Mouse (Mus musculus): ENCODE measurements around the gene Nfam1. TPM values are rescaled to one million over a fixed set of nuclear protein-coding genes. Genes with fewer than 3 reads are reported as not detected.

Gene Nfam1
- polyA plus RNA-seq, 1 experiment from 2014 or later, result 4.7 TPM

DNA sequence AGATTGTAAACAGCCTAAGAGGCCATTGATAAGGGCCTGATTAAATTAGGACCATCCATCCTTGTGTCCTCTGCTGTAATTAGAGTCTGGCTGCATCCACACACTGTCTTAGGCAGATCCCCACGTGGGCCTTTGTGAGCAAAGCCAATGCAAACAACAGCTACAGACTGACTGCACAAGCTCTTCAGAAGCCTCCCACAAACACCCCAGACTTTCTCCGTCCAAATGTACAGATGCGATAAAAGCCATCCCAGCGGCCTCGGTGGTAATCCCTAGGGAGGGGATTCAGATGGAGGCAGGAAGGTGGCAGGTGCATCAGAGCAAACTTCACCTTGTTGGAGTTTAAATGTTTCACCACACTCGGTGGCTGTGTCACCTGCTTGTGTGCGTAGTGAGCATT is 37.9 kb downstream of the Nfam1 start:
- WGBS, result 49% methylated on average over 7 of the region's 7 CpGs
- Histone ChIP-seq H3K4me1 (ENCODE audit: control insufficient read depth, insufficient read depth, low read length) (peaks cover 20% of the 10 kb centered on the region), H3K27ac (replicated peaks; ENCODE audit: low read depth, low read length) (no peak overlapping the region), H3K4me3 (ENCODE audit: low read depth, low read length) (no peak overlapping the region), H3K9me3 (ENCODE audit: control insufficient read depth, low read length) (no peaks in the 10 kb centered on the region), H3K9ac (ENCODE audit: low read depth, low read length) (no peak overlapping the region), H3K36me3 (ENCODE audit: control insufficient read depth, insufficient read depth, low read length) (no peaks in the 10 kb centered on the region), H3K27me3 (replicated peaks; ENCODE audit: control insufficient read depth, insufficient read depth, low read length) (no peaks in the 10 kb centered on the region), H3K4me2 (ENCODE audit: low read depth, low read length) (no peak overlapping the region)
- ATAC-seq (ENCODE audit: low read depth) (0 out of 2 replicates have a peak, but pooled peaks have one; percentile 51), DNase-seq (ENCODE audit: low spot score) (peak; percentile 47)

DNA sequence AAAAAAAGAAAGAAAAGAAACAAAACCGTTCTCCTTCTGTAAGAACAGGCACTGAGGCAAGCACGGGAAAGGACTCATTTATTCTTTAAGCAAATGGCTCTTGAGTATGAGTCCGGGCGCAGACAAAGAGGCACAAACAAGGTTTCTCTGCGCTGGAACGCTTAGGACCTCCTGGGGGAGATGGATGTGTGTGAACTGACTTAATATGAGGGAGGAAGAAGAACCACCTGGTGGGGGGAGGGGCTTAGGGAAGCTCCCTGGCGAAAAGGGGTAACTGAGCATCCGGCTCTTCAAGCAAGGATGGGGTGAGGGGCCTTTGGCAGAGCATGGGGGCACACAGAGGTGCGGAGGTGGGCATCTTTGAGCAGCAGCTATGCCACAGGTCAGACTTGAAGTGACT is 40.2 kb downstream of the Nfam1 start:
- Histone ChIP-seq H3K4me2 (ENCODE audit: low read depth, low read length) (no peak overlapping the region), H3K9ac (ENCODE audit: low read depth, low read length) (no peak overlapping the region), H3K36me3 (ENCODE audit: control insufficient read depth, insufficient read depth, low read length) (no peaks in the 10 kb centered on the region), H3K9me3 (ENCODE audit: control insufficient read depth, low read length) (no peaks in the 10 kb centered on the region), H3K4me1 (ENCODE audit: control insufficient read depth, insufficient read depth, low read length) (peaks cover 28% of the 10 kb centered on the region), H3K4me3 (ENCODE audit: low read depth, low read length) (no peak overlapping the region), H3K27ac (replicated peaks; ENCODE audit: low read depth, low read length) (no peak overlapping the region), H3K27me3 (replicated peaks; ENCODE audit: control insufficient read depth, insufficient read depth, low read length) (no peaks in the 10 kb centered on the region)
- DNase-seq (ENCODE audit: low spot score), result no peak
- no peak for ATAC-seq (ENCODE audit: low read depth)
- WGBS, result 42% methylated on average over 9 of the region's 9 CpGs

DNA sequence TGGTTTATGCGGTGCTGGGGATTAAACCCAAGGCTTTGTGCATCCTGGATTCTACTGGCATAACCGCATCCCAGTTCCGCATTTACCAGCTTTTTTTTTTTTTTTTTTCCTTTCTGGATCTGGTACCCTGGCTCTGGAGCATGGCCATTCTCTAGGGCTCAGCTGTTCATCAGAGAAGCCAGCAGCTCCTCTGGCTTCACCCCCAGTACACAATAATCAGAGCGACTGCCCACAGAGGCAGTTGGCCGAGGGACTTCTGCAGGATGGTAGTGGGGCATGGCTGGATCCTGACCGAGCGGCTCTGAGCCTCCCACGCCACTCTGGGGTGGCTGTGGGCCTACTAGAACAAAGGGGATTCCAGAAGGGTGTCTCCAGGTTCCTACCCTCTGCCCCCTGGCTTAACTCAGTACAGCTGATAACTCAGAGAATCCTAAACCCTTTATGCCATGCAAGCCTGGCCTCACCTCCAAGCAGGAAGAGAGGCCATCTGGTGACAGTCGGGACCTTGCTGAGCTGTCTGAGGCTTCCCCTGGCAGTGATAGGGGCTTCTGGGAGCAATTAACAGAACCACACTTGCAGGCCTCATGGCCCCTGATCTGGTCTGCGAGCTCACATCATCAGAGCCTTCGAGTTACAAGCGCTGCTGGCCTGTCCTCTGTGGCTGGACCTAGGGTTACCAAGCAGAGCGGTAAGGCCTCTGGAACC is 40.9 kb downstream of the Nfam1 start:
- H3K4me2 ChIP-seq (ENCODE audit: low read depth, low read length), result no peak overlapping the region
- H3K4me3 ChIP-seq (ENCODE audit: low read depth, low read length), result no peak overlapping the region
- no peak overlapping the region for H3K9ac ChIP-seq (ENCODE audit: low read depth, low read length)
- H3K27me3 ChIP-seq (replicated peaks; ENCODE audit: control insufficient read depth, insufficient read depth, low read length), result 0 out of 2 replicates have a peak, but pooled peaks cover under 1% of the 10 kb centered on the region
- DNase-seq (ENCODE audit: low spot score) (no peak), ATAC-seq (ENCODE audit: low read depth) (no peak)
- no peaks in the 10 kb centered on the region for H3K9me3 ChIP-seq (ENCODE audit: control insufficient read depth, low read length)
- no peaks in the 10 kb centered on the region for H3K36me3 ChIP-seq (ENCODE audit: control insufficient read depth, insufficient read depth, low read length)
- no peak overlapping the region; the same call in 1 of the 2 replicates for H3K27ac ChIP-seq (replicated peaks; ENCODE audit: low read depth, low read length)
- 66% methylated on average over 13 of the region's 13 CpGs for WGBS
- H3K4me1 ChIP-seq (ENCODE audit: control insufficient read depth, insufficient read depth, low read length), result peaks cover 25% of the 10 kb centered on the region

DNA sequence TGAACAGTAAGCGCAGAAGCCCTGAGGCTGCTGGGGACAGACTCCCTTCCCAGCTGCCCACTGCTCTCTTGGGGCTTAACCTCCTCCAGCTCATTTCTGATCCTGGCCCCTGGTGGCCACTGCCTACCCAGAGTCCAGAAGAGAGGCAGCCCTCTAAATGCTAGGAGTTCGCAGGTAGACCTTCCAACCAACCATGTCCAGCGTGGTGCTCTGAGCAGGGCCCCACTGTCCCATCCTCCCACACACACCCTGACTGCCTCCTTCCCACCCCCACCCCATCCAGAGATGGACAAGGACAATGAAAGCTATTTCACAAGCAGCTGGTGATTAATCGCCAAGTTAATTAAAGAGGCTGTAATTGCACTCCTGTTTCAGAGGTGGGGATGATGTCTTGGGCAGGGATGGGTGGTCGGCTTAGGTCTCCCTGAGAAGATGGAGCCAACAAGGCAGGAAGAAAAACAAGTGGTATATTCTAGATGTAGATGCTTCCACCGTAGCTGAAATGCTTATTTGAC is 43.9 kb downstream of the Nfam1 start:
- 69% methylated on average over 6 of the region's 6 CpGs for WGBS
- no peaks in the 10 kb centered on the region for H3K9me3 ChIP-seq (ENCODE audit: control insufficient read depth, low read length)
- H3K4me1 ChIP-seq (ENCODE audit: control insufficient read depth, insufficient read depth, low read length), result peaks cover 40% of the 10 kb centered on the region
- peaks cover 8% of the 10 kb centered on the region for H3K27me3 ChIP-seq (replicated peaks; ENCODE audit: control insufficient read depth, insufficient read depth, low read length)
- no peak overlapping the region for H3K4me3 ChIP-seq (ENCODE audit: low read depth, low read length)
- H3K27ac ChIP-seq (replicated peaks; ENCODE audit: low read depth, low read length), result no peak overlapping the region
- no peaks in the 10 kb centered on the region for H3K36me3 ChIP-seq (ENCODE audit: control insufficient read depth, insufficient read depth, low read length)
- H3K9ac ChIP-seq (ENCODE audit: low read depth, low read length), result no peak overlapping the region
- DNase-seq (ENCODE audit: low spot score), result no peak
- no peak for ATAC-seq (ENCODE audit: low read depth)
- no peak overlapping the region for H3K4me2 ChIP-seq (ENCODE audit: low read depth, low read length)

DNA sequence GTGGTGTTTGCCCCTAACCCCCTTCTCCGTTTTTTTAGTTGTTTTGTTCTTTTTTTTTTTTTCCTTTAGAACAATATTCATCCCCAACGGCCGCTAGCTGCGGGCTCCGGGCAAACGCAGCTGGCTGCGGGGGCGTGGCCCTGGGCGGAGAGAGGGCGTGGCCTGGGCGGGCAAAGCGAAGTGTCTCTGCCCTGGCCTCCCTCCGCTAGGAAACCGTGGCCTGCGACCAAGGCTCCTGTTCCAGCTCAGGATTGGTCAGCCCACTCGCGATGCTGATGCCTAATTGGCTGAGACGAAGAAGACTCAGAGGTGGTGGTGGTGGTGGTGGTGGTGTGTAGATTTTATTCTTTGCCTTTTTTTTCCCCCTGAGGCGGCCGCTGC is 45.4 kb downstream of the Nfam1 start, which contains the start of gene Tcf20:
TSS of gene Tcf20 (minus strand) at position 141 of the 381 bp plus-strand sequence.
- WGBS, result under 1% methylated on average over 20 of the region's 20 CpGs
- peaks cover 8% of the 10 kb centered on the region for H3K27me3 ChIP-seq (replicated peaks; ENCODE audit: control insufficient read depth, insufficient read depth, low read length)
- peak within 1 kb of the TSS; percentile 48 for H3K4me3 ChIP-seq (ENCODE audit: low read depth, low read length)
- H3K9me3 ChIP-seq (ENCODE audit: control insufficient read depth, low read length), result no peaks in the 10 kb centered on the region
- peak within 1 kb of the TSS; percentile 66 for H3K9ac ChIP-seq (ENCODE audit: low read depth, low read length)
- H3K36me3 ChIP-seq (ENCODE audit: control insufficient read depth, insufficient read depth, low read length), result no peaks in the 10 kb centered on the region
- peaks cover 51% of the 10 kb centered on the region for H3K4me1 ChIP-seq (ENCODE audit: control insufficient read depth, insufficient read depth, low read length)
- H3K4me2 ChIP-seq (ENCODE audit: low read depth, low read length), result peak within 1 kb of the TSS; percentile 96
- peak; percentile 88 for ATAC-seq (ENCODE audit: low read depth)
- no peak within 1 kb of the TSS for H3K27ac ChIP-seq (replicated peaks; ENCODE audit: low read depth, low read length)
- DNase-seq (ENCODE audit: low spot score), result peak; percentile 96

DNA sequence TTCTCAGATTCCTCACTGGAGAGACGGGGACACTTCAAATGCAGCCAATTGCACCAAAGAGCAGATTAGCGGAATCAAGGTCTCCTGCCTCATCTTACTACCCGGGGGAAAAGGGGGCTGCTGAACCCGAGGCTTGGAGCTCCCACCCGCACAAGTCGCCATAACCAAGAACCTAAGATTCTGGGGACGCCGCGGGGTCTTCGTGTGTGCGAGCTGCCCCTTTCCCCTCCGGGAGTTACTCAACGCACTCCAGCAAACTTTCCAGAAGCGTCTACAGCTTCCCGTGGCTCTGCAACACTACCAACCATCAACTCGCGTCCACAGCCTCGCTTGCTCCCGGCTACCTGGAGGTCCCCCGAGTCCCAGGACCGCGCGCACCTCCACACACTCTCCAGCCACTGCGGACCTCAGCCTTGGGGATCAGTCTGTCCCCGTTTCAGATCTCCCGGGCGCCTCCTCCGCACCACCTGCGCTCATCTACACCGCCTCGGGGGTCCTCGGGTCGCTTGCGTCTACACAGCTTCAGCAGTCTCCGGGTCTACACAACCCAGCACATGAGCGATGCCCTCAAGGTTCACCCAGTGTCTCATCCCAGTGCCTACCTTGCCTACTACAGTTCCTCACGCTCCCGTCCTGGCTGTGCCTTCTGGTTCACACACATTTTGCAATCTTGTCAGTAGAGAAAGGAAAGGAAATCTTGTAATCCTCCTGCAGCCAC is 45.9 kb downstream of the Nfam1 start:
- DNase-seq (ENCODE audit: low spot score), result no peak
- H3K9me3 ChIP-seq (ENCODE audit: control insufficient read depth, low read length), result no peaks in the 10 kb centered on the region
- under 1% methylated on average over 37 of the region's 38 CpGs for whole genome bisulfite sequencing
- H3K27ac ChIP-seq (replicated peaks; ENCODE audit: low read depth, low read length), result no peak overlapping the region
- H3K4me3 ChIP-seq (ENCODE audit: low read depth, low read length), result peak overlapping the region; percentile 48
- peak overlapping the region; percentile 96 for H3K4me2 ChIP-seq (ENCODE audit: low read depth, low read length)
- no peak for ATAC-seq (ENCODE audit: low read depth)
- H3K4me1 ChIP-seq (ENCODE audit: control insufficient read depth, insufficient read depth, low read length), result peaks cover 55% of the 10 kb centered on the region
- peak overlapping the region; percentile 66 for H3K9ac ChIP-seq (ENCODE audit: low read depth, low read length)
- no peaks in the 10 kb centered on the region for H3K36me3 ChIP-seq (ENCODE audit: control insufficient read depth, insufficient read depth, low read length)
- H3K27me3 ChIP-seq (replicated peaks; ENCODE audit: control insufficient read depth, insufficient read depth, low read length), result peaks cover 8% of the 10 kb centered on the region

DNA sequence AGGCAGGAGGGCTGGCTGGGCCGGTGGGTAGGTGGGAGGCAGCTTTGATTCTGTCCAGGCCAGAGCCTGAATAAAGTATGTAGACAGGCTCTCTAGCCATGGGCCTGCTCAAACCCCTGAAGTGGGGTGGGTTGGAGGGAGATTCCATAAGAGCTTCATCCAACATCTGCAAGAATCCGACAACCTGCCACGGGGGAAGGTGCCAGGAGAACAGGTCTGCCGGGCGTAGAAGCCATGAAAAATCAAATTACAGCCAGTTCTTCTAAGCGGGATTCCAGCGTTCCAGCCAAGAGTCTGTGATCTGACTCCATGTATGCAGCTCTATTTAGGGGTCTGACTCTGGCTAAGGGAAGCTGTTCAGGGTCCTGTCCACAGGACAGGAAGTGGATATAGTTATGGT is 48.5 kb downstream of the Nfam1 start:
- Histone ChIP-seq H3K4me3 (ENCODE audit: low read depth, low read length) (no peak overlapping the region), H3K36me3 (ENCODE audit: control insufficient read depth, insufficient read depth, low read length) (no peaks in the 10 kb centered on the region), H3K27me3 (replicated peaks; ENCODE audit: control insufficient read depth, insufficient read depth, low read length) (peaks cover 8% of the 10 kb centered on the region), H3K27ac (replicated peaks; ENCODE audit: low read depth, low read length) (0 out of 2 replicates have a peak overlapping the region, but pooled peaks have one; percentile 82), H3K4me1 (ENCODE audit: control insufficient read depth, insufficient read depth, low read length) (peaks cover 67% of the 10 kb centered on the region), H3K9me3 (ENCODE audit: control insufficient read depth, low read length) (no peaks in the 10 kb centered on the region), H3K9ac (ENCODE audit: low read depth, low read length) (no peak overlapping the region), H3K4me2 (ENCODE audit: low read depth, low read length) (no peak overlapping the region)
- ATAC-seq (ENCODE audit: low read depth) (no peak), DNase-seq (ENCODE audit: low spot score) (peak; percentile 69)
- WGBS, result 23% methylated on average over 7 of the region's 7 CpGs

DNA sequence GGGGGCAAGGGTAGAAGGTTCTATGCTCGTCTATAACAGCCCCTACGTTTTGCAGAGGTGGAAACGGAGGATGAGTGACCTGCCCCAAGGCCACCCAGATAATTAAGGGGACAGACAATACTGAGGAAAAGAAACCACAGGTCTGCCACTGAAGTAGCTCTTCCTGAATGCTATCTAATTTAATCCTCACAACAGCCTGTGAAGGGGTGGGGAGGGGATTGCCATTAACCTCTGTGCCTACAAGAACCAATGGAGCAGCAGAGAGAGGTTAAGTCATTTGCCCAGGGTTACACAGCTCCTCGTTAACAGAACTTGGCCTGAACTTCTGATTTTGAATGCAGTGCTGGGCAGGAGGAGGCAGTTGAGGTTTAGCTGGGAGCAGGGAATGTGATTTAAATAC is 49.0 kb downstream of the Nfam1 start:
- Histone ChIP-seq H3K36me3 (ENCODE audit: control insufficient read depth, insufficient read depth, low read length) (no peaks in the 10 kb centered on the region), H3K4me3 (ENCODE audit: low read depth, low read length) (no peak overlapping the region), H3K27me3 (replicated peaks; ENCODE audit: control insufficient read depth, insufficient read depth, low read length) (peaks cover 8% of the 10 kb centered on the region), H3K9ac (ENCODE audit: low read depth, low read length) (no peak overlapping the region), H3K27ac (replicated peaks; ENCODE audit: low read depth, low read length) (peak overlapping the region; percentile 82), H3K4me1 (ENCODE audit: control insufficient read depth, insufficient read depth, low read length) (peaks cover 64% of the 10 kb centered on the region), H3K4me2 (ENCODE audit: low read depth, low read length) (peak overlapping the region; percentile 49), H3K9me3 (ENCODE audit: control insufficient read depth, low read length) (no peaks in the 10 kb centered on the region)
- ATAC-seq (ENCODE audit: low read depth) (no peak), DNase-seq (ENCODE audit: low spot score) (no peak)
- WGBS, result 38% methylated on average over 2 of the region's 4 CpGs

Measured in embryonic facial prominence, embryonic 14.5 days (tissue).